Mouse (Mus musculus): ENCODE results near the gene Atg10.

The Atg10 gene

GRCm38 (mm10) chr13:90894819-90895218 lies 328.9 kb downstream of the Atg10 start:
- in situ Hi-C loops (cut with MseI, MboI), result loop anchor here in 1 of 2 experiments (25.0 kb wide), 1 partner anchor 1108 kb away; no protein-coding TSS in a partner anchor

GRCm38 (mm10) chr13:90890111-90890510 lies 333.7 kb downstream of the Atg10 start:
- in situ Hi-C loops (cut with MseI, MboI), result loop anchor here in 1 of 2 experiments (25.0 kb wide), 1 partner anchor 1103 kb away; no protein-coding TSS in a partner anchor

- in situ Hi-C loops (cut with MseI, MboI), result loop anchor here in 1 of 2 experiments (25.0 kb wide), 1 partner anchor 1099 kb away; no protein-coding TSS in a partner anchor
Measured at GRCm38 (mm10) chr13:90886568-90886983, 337.2 kb downstream of the Atg10 start.

GRCm38 (mm10) chr13:90885856-90886532 lies 337.8 kb downstream of the Atg10 start:
- in situ Hi-C loops (cut with MseI, MboI), result loop anchor here in 1 of 2 experiments (25.0 kb wide), 1 partner anchor 1099 kb away; no protein-coding TSS in a partner anchor
